Mouse (Mus musculus) brain, embryonic 14.5 days (tissue): ENCODE results near the gene Chchd6.

Source experiments
- CTCF ChIP-seq: fragments of 200-500 bp; IDR thresholded peaks from 2 replicates; pipeline ENCODE4 v1.5.1; 2012; ENCODE audit warnings: inconsistent platforms, mild to moderate bottlenecking, moderate library complexity, borderline replicate concordance; ENCODE audit not compliant: insufficient read depth, insufficient read length; ENCODE audit errors: extremely low read depth
- POLR2A ChIP-seq: fragments of 200-500 bp; IDR thresholded peaks from 2 replicates; pipeline ENCODE4 v1.6.1; 2012; ENCODE audit warnings: mild to moderate bottlenecking, inconsistent platforms, borderline replicate concordance; ENCODE audit not compliant: poor library complexity, insufficient read depth, insufficient read length, severe bottlenecking; ENCODE audit errors: extremely low read depth

DNA sequence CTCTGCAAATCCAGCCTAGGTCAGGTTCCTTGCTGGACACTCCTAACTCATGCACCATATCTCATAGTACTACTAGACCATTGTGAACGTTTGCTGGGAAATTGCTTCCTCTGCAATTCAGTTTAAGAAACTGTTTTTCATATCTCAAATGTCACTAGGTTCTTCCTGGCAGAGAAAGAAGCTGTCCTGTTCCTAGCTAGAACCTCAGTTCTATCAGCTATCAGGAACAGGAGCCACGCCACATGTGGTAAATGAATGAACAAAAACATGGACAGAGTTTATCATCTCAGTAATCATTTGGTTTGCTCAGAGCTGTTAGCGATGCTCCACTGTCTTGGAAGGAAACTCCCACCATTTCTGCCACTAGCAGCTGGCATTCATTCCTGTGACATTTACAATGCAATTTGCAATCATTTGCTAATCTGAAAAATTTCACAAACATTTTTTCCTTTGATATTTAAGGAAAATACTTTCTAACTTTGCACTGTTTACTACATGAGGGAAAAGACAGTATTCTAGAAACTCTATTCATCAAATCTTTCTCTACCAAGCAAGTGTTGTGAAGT lies 179.3 kb downstream of the Chchd6 start:
- TF ChIP-seq POLR2A, result no peak
- no peak for TF ChIP-seq CTCF
